Mouse (Mus musculus): Measurements from ENCODE around the gene Hist1h2ap. TPM values are rescaled to one million over a fixed set of nuclear protein-coding genes. Genes with fewer than 3 reads are reported as not detected.
"Not testable (repeated sequence)": the region's sequence is repeated elsewhere in the genome, so short reads cannot be mapped to it uniquely, and the experiment has no call there.

Gene Hist1h2ap
- polyA plus RNA-seq, 1 experiment from 2014 or later = 1,669 TPM

GRCm38 (mm10) chr13:21797163-21797562, 36.1 kb downstream of the Hist1h2ap start:
- H3K9ac ChIP-seq; H3K9me3 ChIP-seq; H3K27me3 ChIP-seq (replicated peaks); H3K4me1 ChIP-seq; H3K27ac ChIP-seq (replicated peaks); ATAC-seq (ENCODE audit: extremely low read depth, insufficient number of reproducible peaks, low FRiP score, low TSS enrichment); H3K4me2 ChIP-seq; H3K36me3 ChIP-seq; H3K4me3 ChIP-seq: not testable (repeated sequence)

DNA sequence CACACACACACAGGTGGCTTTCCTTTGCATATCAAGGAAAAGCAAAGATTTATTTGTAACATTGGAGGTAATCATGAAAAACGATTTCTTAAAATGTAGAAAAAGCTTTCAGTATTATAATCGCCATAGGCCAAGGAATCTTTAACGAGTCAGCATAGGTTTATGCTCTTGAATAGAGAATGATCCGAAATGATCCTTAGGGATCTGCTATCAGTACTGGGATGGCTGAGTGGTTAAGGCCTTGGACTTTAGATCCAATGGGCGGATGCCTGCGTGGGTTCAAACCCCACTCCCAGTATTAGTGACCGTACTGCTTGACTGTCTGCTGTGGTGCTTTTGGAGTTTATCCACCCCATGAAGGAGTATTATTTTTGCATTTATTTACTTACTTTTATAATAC, 37.7 kb downstream of the Hist1h2ap start:
- Histone ChIP-seq H3K9ac (no peak overlapping the region), H3K4me3 (no peak overlapping the region), H3K4me1 (peaks cover 5% of the 10 kb centered on the region; the same call in 1 of the 2 replicates), H3K27me3 (replicated peaks) (no peaks in the 10 kb centered on the region), H3K36me3 (no peaks in the 10 kb centered on the region), H3K4me2 (no peak overlapping the region), H3K27ac (replicated peaks) (no peak overlapping the region), H3K9me3 (no peaks in the 10 kb centered on the region)
- 83% methylated on average over 7 of the region's 7 CpGs for WGBS
- ATAC-seq (ENCODE audit: extremely low read depth, insufficient number of reproducible peaks, low FRiP score, low TSS enrichment) = no peak

DNA sequence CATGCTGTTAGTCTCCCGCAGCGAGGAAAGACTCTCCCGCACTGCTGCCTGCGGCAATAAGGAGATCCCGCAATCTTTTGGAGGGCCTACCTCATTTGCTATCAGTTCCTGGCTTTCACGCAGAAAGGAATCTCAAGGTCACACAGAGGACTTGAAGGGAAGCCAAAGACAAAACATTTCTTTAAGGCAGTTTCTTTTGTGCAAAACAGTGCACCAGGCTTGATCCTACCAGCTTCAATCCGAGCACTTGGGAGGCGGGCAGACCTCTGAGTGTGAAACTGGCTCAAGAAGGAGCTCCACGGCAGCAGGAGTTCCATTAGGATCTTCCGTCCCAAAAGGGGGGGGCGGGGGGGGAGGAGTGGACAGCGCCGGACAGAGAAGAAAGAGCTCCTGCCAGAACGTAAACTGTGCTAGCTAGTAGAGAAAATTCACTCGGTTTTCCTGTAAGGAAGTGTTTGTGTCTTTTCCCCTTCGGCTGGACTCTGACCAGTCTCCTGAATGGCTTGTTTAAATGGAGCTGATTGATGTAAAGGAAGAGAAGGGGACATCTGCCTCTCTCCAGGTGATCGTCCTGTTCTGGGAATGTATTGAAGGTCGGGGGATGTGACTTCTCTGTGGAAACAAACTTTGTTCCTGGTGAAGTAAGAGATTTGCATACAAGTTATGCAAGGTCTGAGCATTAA, 42.6 kb downstream of the Hist1h2ap start:
- H3K4me3 ChIP-seq = peak overlapping the region; percentile 42
- WGBS = 6% methylated on average over 18 of the region's 18 CpGs
- peak overlapping the region; percentile 82 for H3K9ac ChIP-seq
- H3K9me3 ChIP-seq = no peaks in the 10 kb centered on the region
- H3K36me3 ChIP-seq = no peaks in the 10 kb centered on the region
- H3K4me1 ChIP-seq = peaks cover 25% of the 10 kb centered on the region
- peak overlapping the region; percentile 72 for H3K4me2 ChIP-seq
- no peaks in the 10 kb centered on the region for H3K27me3 ChIP-seq (replicated peaks)
- no peak for ATAC-seq (ENCODE audit: extremely low read depth, insufficient number of reproducible peaks, low FRiP score, low TSS enrichment)
- H3K27ac ChIP-seq (replicated peaks) = peak overlapping the region; percentile 42; the same call in 1 of the 2 replicates

GRCm38 (mm10) chr13:21789925-21790324, 43.4 kb downstream of the Hist1h2ap start:
- Histone ChIP-seq H3K4me1 (peaks cover 28% of the 10 kb centered on the region), H3K36me3 (no peaks in the 10 kb centered on the region), H3K4me2 (no peak overlapping the region), H3K27ac (replicated peaks) (no peak overlapping the region), H3K4me3 (no peak overlapping the region), H3K27me3 (replicated peaks) (no peaks in the 10 kb centered on the region), H3K9me3 (no peaks in the 10 kb centered on the region), H3K9ac (no peak overlapping the region)
- ATAC-seq (ENCODE audit: extremely low read depth, insufficient number of reproducible peaks, low FRiP score, low TSS enrichment) = no peak
- 45% methylated on average over 6 of the region's 6 CpGs for WGBS

DNA sequence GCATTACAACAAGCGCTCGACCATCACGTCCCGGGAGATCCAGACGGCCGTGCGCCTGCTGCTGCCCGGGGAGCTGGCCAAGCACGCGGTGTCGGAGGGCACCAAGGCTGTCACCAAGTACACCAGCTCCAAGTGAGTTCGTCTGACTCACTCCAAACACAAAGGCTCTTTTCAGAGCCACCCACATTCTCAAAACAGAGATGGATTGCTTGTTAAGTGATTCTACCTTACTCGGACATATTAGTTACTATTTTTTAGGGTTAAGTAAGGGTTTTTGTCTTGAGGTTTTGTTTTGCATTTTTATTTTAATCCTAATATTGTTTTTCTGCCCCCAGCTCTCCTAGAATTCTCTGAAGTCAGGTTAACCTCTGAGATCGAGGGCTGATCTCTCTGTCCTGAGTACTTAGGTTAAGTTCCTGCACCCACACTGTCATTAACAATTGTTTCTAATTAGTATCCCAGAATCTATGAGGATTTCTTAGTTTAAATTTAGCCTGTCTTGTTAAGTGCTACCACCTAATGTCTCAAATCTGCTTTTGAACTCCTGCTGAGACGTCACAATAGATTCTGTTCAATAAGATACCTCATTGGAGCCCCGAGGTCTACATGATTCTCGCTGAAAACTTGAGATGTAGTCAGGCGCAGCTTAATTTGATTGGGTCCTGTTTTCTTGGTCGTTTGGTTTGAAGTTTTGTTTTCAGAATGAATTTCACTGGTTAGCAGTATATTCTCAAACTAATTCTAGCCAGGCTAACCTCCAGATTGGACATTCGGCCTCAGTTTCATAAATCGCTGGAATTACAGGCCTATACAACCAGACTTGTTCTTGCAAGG, 45.3 kb downstream of the Hist1h2ap start:
- WGBS = 34% methylated on average over 11 of the region's 21 CpGs
- ATAC-seq (ENCODE audit: extremely low read depth, insufficient number of reproducible peaks, low FRiP score, low TSS enrichment) = no peak

DNA sequence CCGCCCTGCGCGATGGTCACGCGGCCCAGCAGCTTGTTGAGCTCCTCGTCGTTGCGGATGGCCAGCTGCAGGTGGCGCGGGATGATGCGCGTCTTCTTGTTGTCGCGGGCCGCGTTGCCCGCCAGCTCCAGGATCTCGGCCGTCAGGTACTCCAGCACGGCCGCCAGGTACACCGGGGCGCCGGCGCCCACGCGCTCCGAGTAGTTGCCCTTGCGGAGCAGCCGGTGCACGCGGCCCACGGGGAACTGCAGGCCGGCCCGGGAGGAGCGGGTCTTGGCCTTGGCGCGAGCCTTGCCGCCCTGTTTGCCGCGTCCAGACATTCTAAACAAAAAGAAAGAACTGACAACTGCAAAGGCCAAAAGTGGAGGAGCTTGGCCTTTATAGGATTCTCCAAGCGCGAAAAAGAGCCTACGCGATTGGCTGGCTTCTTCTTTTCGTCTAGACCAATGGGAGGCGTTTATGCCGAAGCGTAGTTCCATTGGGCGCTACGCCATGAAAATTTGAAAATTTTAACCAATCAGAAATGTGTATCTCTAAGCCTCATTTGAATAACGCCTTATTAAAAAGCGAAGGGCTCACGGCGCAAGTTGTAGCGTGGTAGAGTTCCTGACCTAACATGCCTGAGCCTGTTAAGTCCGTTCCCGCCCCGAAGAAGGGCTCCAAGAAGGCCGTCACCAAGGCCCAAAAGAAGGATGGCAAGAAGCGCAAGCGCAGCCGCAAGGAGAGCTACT, 46.2 kb downstream of the Hist1h2ap start, which contains the start of the genes Hist1h2an and Hist1h2bp:
Gene Hist1h2an, minus strand, starts transcription at position 320 of the 731 bp plus-strand sequence.
Gene Hist1h2bp, plus strand, starts transcription at position 563 of the 731 bp plus-strand sequence.
- peak within 1 kb of the TSS; percentile 69 for H3K4me2 ChIP-seq
- H3K9me3 ChIP-seq; H3K27me3 ChIP-seq (replicated peaks); H3K36me3 ChIP-seq: not testable (repeated sequence)
- peak within 1 kb of the TSS; percentile 86 for H3K27ac ChIP-seq (replicated peaks)
- peak within 1 kb of the TSS; percentile 49 for H3K4me3 ChIP-seq
- under 1% methylated on average over 43 of the region's 63 CpGs for WGBS
- peaks cover 44% of the 10 kb centered on the region for H3K4me1 ChIP-seq
- peak; percentile 83 for ATAC-seq (ENCODE audit: extremely low read depth, insufficient number of reproducible peaks, low FRiP score, low TSS enrichment)
- H3K9ac ChIP-seq = peak within 1 kb of the TSS; percentile 78

More for the DNA sequence above, 45.3 kb downstream of the Hist1h2ap start:
- H3K27ac ChIP-seq (replicated peaks) = peak overlapping the region; percentile 80
- no peaks in the 10 kb centered on the region for H3K9me3 ChIP-seq
- peak overlapping the region; percentile 49 for H3K4me3 ChIP-seq
- H3K9ac ChIP-seq = peak overlapping the region; percentile 74
- peak overlapping the region; percentile 69 for H3K4me2 ChIP-seq
- H3K36me3 ChIP-seq = no peaks in the 10 kb centered on the region
- no peaks in the 10 kb centered on the region for H3K27me3 ChIP-seq (replicated peaks)
- peaks cover 37% of the 10 kb centered on the region for H3K4me1 ChIP-seq

DNA sequence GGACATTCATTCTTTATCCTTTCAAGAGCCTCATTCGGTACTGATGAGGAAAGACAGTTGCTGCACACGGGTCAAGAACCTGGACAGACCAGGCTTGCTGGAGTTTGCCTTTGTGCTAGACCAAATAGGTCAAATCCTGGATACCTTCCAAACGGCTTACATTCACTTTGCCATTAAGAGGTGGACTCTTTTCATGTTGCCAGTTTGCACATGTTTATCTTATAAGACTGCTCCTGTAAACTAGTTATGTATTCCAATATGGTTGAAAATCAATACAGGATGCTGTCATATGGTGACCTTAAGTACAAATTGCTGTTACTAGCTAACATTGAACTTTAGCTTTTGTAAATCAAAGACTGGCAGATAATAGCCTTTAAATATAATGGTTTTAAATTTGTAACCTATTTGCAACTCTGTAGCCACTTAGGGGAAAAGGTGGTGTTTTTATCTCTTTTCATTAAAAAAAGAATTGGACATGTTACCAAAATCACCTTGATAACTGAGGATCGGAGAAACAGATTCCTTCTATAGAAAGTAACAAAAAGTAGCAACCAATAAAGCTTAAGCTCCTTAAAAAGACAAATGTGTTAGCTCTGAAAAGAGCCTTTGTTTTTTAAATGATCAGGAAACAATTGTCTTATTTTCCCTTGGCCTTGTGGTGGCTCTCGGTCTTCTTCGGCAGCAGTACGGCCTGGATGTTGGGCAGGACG, 47.0 kb downstream of the Hist1h2ap start:
- no peak for ATAC-seq (ENCODE audit: extremely low read depth, insufficient number of reproducible peaks, low FRiP score, low TSS enrichment)
- 10% methylated on average over 8 of the region's 8 CpGs for WGBS
- H3K4me3 ChIP-seq = peak overlapping the region; percentile 49
- no peaks in the 10 kb centered on the region for H3K9me3 ChIP-seq
- no peaks in the 10 kb centered on the region for H3K36me3 ChIP-seq
- peaks cover 45% of the 10 kb centered on the region for H3K4me1 ChIP-seq
- H3K9ac ChIP-seq = peak overlapping the region; percentile 78
- H3K27ac ChIP-seq (replicated peaks) = peak overlapping the region; percentile 86
- peak overlapping the region; percentile 69 for H3K4me2 ChIP-seq
- no peaks in the 10 kb centered on the region for H3K27me3 ChIP-seq (replicated peaks)

DNA sequence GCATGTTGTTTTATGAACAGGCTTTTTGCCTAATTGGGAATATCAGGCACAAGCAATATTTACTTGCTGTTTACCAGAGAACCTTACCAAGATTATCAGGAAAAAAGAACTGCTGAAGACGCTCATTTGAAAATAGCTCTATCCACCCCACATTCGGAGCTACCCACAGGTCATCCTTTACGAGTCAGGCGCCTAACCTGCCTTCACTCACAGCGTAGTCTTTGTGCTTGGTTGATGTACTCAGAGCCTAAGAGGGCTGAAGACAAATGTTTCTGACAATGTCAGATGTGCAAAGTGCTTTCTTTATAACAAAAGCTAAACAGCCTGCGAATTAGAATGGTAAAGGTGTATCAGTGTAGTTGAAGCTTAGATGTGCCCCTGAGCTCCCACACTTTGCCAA, 49.0 kb downstream of the Hist1h2ap start:
- Histone ChIP-seq H3K27ac (replicated peaks) (peak overlapping the region; percentile 87), H3K4me3 (peak overlapping the region; percentile 55; the same call in 1 of the 2 replicates), H3K9me3 (no peaks in the 10 kb centered on the region), H3K9ac (peak overlapping the region; percentile 74), H3K36me3 (no peaks in the 10 kb centered on the region), H3K4me2 (peak overlapping the region; percentile 79), H3K27me3 (replicated peaks) (no peaks in the 10 kb centered on the region), H3K4me1 (peaks cover 52% of the 10 kb centered on the region)
- no peak for ATAC-seq (ENCODE audit: extremely low read depth, insufficient number of reproducible peaks, low FRiP score, low TSS enrichment)
- 43% methylated on average over 6 of the region's 6 CpGs for WGBS

DNA sequence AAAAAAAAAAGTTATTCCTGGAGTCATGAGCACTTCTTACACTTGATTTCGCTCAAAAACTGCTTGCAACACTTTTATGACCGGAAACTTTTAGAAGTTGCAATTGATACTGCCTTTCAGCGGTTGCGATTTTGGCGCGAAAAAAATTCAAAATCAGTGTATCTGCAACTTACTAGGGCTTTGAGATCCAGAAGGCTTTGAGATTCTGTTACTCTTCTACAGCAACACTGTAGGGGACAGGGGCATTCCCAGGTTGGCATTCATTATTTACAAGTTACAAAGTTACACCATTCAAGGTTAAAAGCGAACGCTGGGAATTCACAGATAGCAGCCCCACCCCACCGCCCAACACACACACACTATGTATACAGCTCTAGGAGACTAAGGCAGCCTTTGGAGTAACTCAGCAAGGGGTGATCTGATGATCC, 49.6 kb downstream of the Hist1h2ap start:
- Histone ChIP-seq H3K27ac (replicated peaks) (peak overlapping the region; percentile 87), H3K9me3 (no peaks in the 10 kb centered on the region), H3K27me3 (replicated peaks) (no peaks in the 10 kb centered on the region), H3K4me2 (peak overlapping the region; percentile 79), H3K36me3 (no peaks in the 10 kb centered on the region), H3K9ac (peak overlapping the region; percentile 74), H3K4me3 (peak overlapping the region; percentile 55), H3K4me1 (peaks cover 52% of the 10 kb centered on the region)
- no peak for ATAC-seq (ENCODE audit: extremely low read depth, insufficient number of reproducible peaks, low FRiP score, low TSS enrichment)
- WGBS = 2% methylated on average over 9 of the region's 9 CpGs

DNA sequence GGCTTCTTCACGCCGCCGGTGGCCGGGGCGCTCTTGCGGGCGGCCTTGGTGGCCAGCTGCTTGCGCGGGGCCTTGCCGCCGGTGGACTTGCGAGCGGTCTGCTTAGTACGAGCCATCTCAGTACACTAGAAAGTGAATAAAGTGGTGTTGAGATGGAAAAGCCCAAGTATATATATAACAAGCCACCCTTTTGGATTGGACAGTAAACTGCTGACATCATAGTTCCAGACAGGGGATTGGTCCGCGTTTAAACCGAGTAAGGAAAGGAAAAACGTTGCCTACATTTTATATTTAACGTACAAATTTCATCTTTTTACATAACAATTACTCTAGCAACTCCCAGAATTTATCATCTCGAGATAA, 50.1 kb downstream of the Hist1h2ap start, which contains the start of gene Hist1h3i:
Gene Hist1h3i, minus strand, starts transcription at position 116 of the 363 bp plus-strand sequence.
- WGBS = under 1% methylated on average over 11 of the region's 20 CpGs
- ATAC-seq (ENCODE audit: extremely low read depth, insufficient number of reproducible peaks, low FRiP score, low TSS enrichment) = peak; percentile 59

More for the DNA sequence above, 50.1 kb downstream of the Hist1h2ap start, which contains the start of gene Hist1h3i:
- Histone ChIP-seq H3K4me3 (peak within 1 kb of the TSS; percentile 55), H3K9ac (peak within 1 kb of the TSS; percentile 87), H3K4me2 (peak within 1 kb of the TSS; percentile 79), H3K4me1 (peaks cover 49% of the 10 kb centered on the region), H3K9me3 (no peaks in the 10 kb centered on the region), H3K27me3 (replicated peaks) (no peaks in the 10 kb centered on the region), H3K27ac (replicated peaks) (peak within 1 kb of the TSS; percentile 87), H3K36me3 (no peaks in the 10 kb centered on the region)

Measured in heart, embryonic 13.5 days (tissue).